Mouse (Mus musculus): ENCODE results near the gene Map4k5.

The Map4k5 gene

GRCm38 (mm10) chr12:69788380-69788779 is 104.6 kb downstream of the Map4k5 start:
- DNase-seq (ENCODE audit: low spot score in 2 of 2) = no peak

DNA sequence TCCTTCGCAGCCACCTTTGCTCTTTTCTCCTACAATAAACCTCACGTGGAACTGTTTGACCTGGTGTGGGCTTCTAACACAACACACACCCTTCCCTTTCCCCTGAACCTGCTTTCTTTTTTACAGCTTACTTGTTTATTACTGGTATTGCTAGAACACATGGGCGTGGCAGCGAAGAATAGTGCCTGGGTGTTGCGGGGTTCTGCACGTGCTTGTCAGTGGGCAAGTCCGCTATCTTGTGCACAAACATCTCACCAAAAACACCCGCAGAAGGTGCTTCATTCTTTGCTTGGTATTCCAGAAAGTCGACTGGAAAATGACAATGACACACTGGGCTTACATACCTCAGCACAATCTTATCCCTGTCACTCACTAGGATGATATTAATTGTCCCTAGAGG is 107.5 kb downstream of the Map4k5 start:
- DNase-seq (ENCODE audit: low spot score in 2 of 2) = no peak

GRCm38 (mm10) chr12:69783247-69784025 is 109.6 kb downstream of the Map4k5 start:
- peak; percentile 51 to 73 for DNase-seq (ENCODE audit: low spot score in 2 of 2)

DNA sequence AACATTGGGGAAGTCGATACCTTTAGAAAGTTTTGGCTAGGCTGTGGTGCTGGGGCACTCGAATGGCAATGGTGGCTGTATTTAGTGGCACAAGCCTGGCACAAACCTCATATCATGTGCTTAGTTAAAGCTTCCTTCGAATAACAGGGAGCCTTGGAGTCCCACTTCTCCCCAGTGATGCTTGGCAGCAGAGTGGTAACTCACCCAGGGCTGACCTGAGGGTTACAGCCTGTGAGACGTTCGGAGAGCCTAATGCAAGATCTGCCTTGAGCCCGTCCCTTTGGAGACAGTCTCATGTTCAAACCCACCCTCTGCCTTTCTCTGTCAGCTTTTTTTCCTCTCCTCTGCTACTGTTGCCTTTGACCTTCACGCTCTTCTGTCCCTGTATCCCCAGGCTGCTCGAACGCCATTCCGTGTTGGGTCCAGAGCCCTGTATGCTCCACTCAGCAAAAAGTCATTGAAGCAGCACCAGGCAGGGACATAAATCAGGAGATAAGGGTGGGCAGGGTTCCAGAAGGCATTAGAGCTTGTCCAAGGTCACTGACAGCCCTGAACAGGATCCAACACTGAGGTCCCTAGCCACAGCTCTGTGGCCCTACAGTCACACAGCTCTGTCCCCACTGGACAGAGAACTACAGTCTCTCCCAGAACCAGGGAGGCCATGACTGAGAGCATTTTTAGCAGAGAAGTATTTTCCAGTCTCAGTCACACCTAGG is 110.9 kb downstream of the Map4k5 start:
- DNase-seq (ENCODE audit: low spot score in 2 of 2) = peak in 1 of 2 experiments; percentile 47

- no peak for DNase-seq (ENCODE audit: low spot score in 2 of 2)
Measured at GRCm38 (mm10) chr12:69781480-69781879, 111.5 kb downstream of the Map4k5 start.

GRCm38 (mm10) chr12:69777957-69778356 is 115.0 kb downstream of the Map4k5 start:
- no peak for DNase-seq (ENCODE audit: low spot score in 2 of 2)

- DNase-seq (ENCODE audit: low spot score in 2 of 2) = no peak
Measured at GRCm38 (mm10) chr12:69777341-69777730, 115.7 kb downstream of the Map4k5 start.

- DNase-seq (ENCODE audit: low spot score in 2 of 2) = no peak
Measured at GRCm38 (mm10) chr12:69776607-69777340, 116.2 kb downstream of the Map4k5 start.

GRCm38 (mm10) chr12:69768841-69769240 is 124.2 kb downstream of the Map4k5 start:
- DNase-seq (ENCODE audit: low spot score in 2 of 2) = no peak

DNA sequence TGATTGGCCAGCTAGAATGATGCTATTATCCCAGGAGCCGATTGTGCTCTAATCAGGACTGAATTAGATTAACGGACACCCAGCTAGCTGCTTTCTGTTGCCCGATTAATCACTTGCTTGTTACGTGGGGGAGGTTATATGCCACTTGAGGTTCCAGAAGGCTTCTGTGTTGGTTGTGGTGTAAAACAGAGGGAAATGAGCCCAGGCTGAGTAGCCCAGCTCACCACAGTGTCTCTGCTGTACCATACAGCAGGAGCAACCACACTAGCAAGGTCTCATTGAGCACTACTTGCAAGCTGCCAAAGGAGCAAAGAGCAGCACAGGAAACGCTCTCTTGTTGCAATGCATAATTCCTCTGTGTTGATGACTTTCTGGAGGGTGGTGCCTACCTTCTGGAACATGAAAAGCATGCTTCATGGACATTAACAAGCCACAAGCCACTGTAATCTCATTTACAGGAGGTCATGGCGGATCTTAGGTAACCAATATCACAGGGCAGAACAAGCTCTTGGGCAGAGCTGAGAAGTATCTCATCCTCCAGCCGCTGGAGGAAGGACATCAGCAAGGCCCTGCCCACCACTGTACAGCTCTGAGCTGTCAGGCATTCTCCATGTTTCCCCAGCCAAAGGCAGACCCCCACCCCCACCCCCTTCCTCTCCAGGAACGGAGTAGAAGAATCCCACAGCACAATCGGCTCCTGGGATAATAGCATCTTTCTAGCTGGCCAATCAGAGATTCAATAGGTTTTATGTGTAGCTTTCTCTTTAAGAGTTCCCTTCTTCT is 125.3 kb downstream of the Map4k5 start:
- no peak for DNase-seq (ENCODE audit: low spot score in 2 of 2)

- DNase-seq (ENCODE audit: low spot score in 2 of 2) = no peak
Measured at GRCm38 (mm10) chr12:69766185-69766904, 126.7 kb downstream of the Map4k5 start.

DNA sequence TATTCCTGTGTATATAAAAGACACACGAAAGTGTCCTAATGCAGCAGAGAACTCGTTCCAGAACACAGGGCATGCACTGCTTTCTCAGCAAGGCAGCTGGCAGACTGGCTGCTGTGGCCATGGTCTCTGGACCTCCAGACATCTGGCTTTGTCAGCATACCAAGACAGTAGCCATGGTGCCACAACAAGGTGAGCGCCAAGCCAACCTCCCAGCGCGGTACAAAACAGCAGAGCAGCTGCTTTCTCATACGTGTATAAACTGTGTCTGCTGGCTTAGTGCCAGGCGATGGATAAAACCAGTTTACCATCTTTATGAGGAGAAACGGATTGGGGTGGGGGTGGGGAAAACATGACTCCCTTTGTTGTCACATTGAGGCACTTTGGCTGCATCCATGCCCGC is 127.5 kb downstream of the Map4k5 start:
- no peak for DNase-seq (ENCODE audit: low spot score in 2 of 2)

- no peak for DNase-seq (ENCODE audit: low spot score in 2 of 2)
Measured at GRCm38 (mm10) chr12:69761603-69762002, 131.4 kb downstream of the Map4k5 start.

DNA sequence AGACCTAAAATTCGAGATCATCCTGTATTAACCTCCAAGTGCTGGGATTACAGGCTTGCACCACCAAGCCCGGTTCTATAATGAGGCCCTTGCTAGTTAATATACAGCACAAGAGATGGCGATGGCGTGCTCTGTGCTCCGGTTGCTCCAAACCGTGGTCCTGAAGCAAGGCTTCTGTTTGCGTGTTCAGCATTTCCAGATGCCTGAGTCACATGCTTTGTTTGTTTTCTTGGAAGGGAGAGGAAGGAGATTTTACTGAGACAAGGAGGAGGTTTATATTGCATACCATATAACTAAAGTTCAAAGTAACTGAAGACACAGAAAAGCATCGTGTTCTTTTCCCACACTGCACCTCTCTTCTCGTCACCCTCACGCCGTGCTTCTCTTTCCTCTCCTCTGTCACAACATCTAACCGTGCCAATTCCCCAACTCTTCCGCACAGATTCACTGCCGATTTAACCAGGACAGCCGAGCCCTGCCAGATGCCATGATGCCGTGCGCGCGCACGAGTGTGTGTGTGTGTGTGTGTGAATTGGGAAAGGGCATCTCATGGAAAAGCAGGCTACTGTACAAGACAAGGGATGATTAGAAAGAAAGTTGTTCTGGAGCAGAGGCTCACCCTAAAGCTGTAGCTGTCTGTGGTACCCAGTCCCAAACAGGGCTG is 132.1 kb downstream of the Map4k5 start:
- no peak for DNase-seq (ENCODE audit: low spot score in 2 of 2)

GRCm38 (mm10) chr12:69760014-69760413 is 133.0 kb downstream of the Map4k5 start:
- no peak for DNase-seq (ENCODE audit: low spot score in 2 of 2)

DNA sequence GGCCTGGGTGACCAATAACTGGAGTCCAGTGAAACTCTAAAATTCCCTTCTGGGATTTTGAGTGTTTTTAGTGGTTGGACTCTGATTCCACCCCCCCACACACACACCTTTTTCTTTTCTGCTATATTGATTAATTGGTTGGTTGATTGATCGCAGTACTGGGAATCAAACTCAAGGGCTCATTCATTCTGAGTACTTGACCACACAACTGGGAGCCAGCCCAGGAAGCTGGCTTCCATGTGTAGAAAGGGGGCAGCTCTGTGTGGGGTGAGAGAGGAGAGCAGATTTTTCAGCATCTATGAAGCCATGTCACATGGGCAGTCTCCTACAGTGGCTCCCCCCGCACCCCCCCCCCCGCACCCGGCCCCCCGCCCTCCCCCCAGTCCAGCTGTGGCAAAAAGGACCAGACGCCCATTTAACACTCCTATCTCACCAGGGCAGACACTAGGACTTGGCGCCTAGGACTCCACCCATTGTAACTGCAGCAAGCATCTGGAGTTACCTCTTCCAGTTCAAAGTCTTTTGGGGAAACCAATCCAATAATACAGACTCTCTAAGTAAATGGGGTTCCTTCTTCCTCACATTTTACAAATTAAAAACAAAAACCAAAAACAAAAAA is 133.6 kb downstream of the Map4k5 start:
- DNase-seq (ENCODE audit: low spot score in 2 of 2) = peak; percentile 24 to 67

DNA sequence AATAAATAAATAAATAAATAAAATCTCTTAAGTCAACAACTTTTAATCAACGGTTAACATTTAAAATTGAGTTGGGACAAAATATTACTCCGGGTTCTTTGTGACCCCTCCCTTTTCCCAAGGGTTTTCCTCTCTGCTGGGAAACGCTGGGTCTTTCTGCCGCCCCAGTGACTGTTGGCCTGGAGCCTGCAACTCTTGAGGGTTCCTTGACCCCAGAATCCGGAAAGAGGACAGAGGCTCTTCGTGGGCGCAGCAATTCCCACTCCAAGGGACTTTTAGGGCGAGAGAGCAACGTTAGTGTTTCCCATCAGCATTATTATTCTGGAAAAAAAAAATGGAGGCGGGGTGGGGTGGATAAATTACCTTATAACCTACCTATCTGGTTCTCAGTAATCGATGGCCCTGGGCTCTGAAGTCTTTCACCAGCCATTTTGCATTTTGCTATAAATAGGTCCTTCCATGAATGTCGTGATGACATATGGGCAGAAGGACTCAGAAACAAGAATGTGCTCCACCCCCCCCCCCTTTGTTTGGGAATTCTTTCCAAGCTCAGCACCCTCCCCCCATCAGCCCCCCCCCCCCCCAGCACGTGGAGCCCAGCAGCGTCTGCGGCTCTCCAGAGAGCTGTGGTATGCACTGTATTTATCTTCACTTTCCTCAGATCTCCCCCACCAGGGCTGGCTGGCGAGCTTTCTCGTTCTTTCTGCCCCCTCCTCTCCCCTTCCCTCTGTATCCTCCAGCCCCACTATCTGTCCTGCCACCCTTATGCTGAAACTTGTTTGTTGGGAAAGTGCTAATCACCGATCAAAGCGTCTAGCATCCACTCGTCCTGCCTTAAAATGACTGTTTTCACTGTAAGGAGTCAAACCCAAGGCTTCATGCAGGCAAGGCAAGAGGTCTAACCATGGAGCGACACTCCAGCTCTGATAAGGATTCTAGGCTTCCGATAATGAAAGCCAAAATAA is 134.5 kb downstream of the Map4k5 start:
- DNase-seq (ENCODE audit: low spot score in 2 of 2) = peak; percentile 8 to 35

DNA sequence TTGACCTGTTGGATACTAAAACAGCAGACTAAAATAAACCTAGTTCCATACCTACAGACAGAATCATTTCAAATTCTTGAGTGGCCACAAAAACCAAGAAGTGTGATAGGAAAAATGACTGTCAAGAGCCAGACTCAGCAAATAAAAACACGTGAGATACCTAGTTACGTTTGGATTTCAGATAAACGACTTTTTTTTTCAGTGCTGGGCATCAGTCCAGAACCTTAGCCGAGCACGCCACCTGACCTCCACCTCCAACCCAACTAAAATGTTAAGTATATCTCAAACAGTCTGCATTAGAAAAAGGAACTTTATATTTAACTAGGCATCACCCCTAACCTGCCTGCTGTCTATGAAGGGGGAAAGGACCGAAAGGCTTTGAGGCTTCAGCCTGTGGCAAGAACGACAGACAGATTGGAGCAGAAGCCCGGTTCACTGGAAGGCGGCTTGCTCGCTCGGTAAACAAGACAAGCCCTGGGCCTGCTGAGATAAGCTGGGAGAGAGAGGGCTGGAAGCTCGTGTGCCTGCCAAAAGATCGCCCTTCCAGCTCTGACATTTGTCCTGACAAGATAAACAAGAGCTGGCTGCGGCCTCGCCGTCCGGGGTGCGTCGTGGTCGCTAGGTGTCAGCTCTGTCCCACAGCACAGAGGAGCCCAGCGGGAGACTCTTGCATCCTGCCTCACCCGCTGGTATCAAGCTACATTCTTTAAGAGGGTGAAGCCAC is 135.4 kb downstream of the Map4k5 start:
- peak; percentile 85 to 89 for DNase-seq (ENCODE audit: low spot score in 2 of 2)

Data from spleen, postnatal 36 days (tissue).